Mouse (Mus musculus) limb, embryonic 10.5 days (tissue): ENCODE measurements around the gene Fgfr2. TPM values are rescaled to one million over a fixed set of nuclear protein-coding genes. Genes with fewer than 3 reads are reported as not detected.

ENCODE experiments used
- DNase-seq: peaks from one replicate; pipeline ENCODE4 v3.0.0-alpha.2; 2017; ENCODE audit warnings: low spot score
- H3K27ac ChIP-seq: fragments of 300-500 bp; sonication (generic); 2 replicates; pipeline ENCODE4 v1.5.1; 2016; ENCODE audit warnings: mild to moderate bottlenecking
- H3K27me3 ChIP-seq: fragments of 300-500 bp; sonication (generic); 2 replicates; pipeline ENCODE4 v1.6.1; 2016; ENCODE audit warnings: low read depth, mild to moderate bottlenecking; ENCODE audit not compliant: poor library complexity, severe bottlenecking
- H3K36me3 ChIP-seq: fragments of 300-500 bp; sonication (generic); 2 replicates; pipeline ENCODE4 v1.6.1; 2016; ENCODE audit warnings: mild to moderate bottlenecking, moderate library complexity
- H3K4me1 ChIP-seq: fragments of 300-500 bp; sonication (generic); 2 replicates; pipeline ENCODE4 v1.6.1; 2016
- H3K4me3 ChIP-seq: fragments of 300-500 bp; sonication (generic); 2 replicates; pipeline ENCODE4 v1.5.1; 2016; ENCODE audit warnings: mild to moderate bottlenecking, moderate library complexity
- H3K9me3 ChIP-seq: fragments of 300-500 bp; sonication (generic); replicated peaks from 2 replicates; pipeline ENCODE4 v1.6.1; 2016; ENCODE audit warnings: mild to moderate bottlenecking
- WGBS: fragments of 180-500 bp; shearing (Covaris S2); methylation state at CpG from one replicate; pipeline ENCODE4 v1.1.7; 2016; 5-methylcytosine and 5-hydroxymethylcytosine counted together
- polyA plus RNA-seq: library from polyadenylated mRNA; unstranded; fragments of >200 nt; fragmentation: Nextera tagmentation; extraction: Ambion mirVana; gene quantifications from 2 replicates; pipeline ENCODE4 v1.2.1, GENCODE M21; 2016

The Fgfr2 gene
- polyA plus RNA-seq, 1 experiment from 2014 or later: 64.4 TPM

DNA sequence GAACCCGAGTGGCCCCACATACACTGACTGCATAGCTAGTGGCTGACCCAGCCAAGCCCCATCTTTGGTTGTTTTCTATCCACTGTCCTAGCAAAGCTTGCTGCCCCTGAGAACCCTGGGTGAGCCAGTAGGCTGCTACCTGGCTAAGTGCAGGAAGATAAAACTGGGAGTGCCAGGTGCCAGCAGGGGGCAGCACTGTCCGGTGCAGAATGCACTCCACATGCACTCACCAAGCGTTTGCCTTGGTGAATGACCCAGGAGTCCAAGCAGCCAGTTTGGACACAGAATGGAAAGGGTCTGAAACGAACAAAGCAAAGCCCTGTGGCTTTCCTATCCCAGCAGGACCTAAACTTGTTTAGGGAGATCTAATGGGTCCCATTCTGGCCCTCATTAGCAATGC is 1940.5 kb downstream of the Fgfr2 start:
- 40% methylated on average over 4 of the region's 4 CpGs for WGBS
- Histone ChIP-seq H3K9me3 (no peaks in the 10 kb centered on the region), H3K27ac (no peak overlapping the region), H3K27me3 (no peaks in the 10 kb centered on the region), H3K4me3 (no peak overlapping the region), H3K36me3 (no peaks in the 10 kb centered on the region), H3K4me1 (no peaks in the 10 kb centered on the region)
- peak; percentile 62 for DNase-seq

DNA sequence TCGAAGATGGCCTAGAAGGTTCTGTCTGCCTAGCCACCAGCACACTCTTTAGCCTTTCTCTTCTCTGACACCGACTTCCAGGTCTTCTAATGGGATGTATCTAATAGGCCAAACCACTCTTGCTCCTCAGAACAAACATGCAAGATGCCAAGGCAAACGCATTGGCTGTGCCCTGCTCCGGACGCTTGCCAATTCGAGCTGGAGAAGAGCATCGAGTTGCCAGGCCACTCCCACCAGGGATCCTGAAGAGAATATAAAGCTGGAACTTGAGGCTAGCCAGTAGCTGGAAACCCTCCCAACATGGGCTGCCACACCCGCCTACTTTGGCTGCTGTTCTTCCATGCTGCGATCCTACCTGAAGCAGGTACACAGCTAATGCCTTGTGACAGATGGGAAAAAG is 1949.0 kb downstream of the Fgfr2 start, which contains the start of gene 5430419D17Rik:
5430419D17Rik (plus strand) TSS at position 282 of the 400 bp plus-strand sequence.
- no peak for DNase-seq
- H3K4me3 ChIP-seq: no peak within 1 kb of the TSS
- H3K27ac ChIP-seq: no peak within 1 kb of the TSS
- H3K36me3 ChIP-seq: no peaks in the 10 kb centered on the region
- 92% methylated on average over 9 of the region's 9 CpGs for WGBS
- H3K9me3 ChIP-seq: no peaks in the 10 kb centered on the region
- H3K27me3 ChIP-seq: no peaks in the 10 kb centered on the region
- peaks cover 8% of the 10 kb centered on the region for H3K4me1 ChIP-seq

DNA sequence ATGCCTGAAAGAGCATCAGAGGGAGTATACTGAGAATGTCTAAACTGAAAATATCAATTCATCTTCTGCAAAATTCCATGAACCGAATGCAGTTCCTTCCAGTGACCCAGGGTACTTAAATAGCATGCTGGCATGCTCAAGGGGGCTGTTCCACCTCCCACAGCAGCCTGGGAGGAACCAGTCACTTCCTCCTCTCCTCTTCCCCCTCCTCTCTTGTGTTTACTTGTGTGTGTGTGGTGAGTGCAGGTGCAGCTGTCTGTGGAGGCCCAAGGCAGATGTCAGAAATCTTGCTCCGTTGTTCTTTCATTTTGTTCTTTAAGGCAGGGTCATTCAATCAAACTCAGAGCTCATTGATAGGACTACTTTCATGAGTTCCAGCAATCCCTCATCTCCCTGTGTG is 1954.1 kb downstream of the Fgfr2 start:
- no peaks in the 10 kb centered on the region for H3K36me3 ChIP-seq
- no peak for DNase-seq
- no peak overlapping the region for H3K4me3 ChIP-seq
- no peaks in the 10 kb centered on the region for H3K4me1 ChIP-seq
- 72% methylated on average over 2 of the region's 2 CpGs for WGBS
- no peaks in the 10 kb centered on the region for H3K27me3 ChIP-seq
- H3K27ac ChIP-seq: no peak overlapping the region
- no peaks in the 10 kb centered on the region for H3K9me3 ChIP-seq

DNA sequence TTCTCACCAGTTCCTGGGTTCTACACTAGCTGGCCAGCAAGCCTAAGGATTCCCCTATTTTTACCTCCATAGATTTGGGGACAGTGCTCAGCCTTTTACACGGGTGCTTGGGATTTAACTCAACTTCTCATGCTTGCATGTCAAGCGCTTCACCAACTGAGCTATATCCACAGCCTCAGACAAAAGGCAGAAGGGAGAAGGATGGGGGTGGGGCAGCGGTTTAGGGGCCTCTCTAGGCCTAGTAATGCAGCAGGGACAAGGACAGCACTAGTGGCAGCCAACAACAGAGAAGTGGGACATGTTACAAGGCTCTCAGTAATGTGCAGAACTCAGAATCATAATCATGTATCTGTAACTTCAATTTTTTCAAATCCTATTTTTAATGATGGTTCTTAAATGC is 1955.4 kb downstream of the Fgfr2 start:
- Histone ChIP-seq H3K4me1 (no peaks in the 10 kb centered on the region), H3K27me3 (no peaks in the 10 kb centered on the region), H3K36me3 (no peaks in the 10 kb centered on the region), H3K4me3 (no peak overlapping the region), H3K27ac (no peak overlapping the region), H3K9me3 (no peaks in the 10 kb centered on the region)
- DNase-seq: no peak
- WGBS: 75% methylated on average over 3 of the region's 3 CpGs

DNA sequence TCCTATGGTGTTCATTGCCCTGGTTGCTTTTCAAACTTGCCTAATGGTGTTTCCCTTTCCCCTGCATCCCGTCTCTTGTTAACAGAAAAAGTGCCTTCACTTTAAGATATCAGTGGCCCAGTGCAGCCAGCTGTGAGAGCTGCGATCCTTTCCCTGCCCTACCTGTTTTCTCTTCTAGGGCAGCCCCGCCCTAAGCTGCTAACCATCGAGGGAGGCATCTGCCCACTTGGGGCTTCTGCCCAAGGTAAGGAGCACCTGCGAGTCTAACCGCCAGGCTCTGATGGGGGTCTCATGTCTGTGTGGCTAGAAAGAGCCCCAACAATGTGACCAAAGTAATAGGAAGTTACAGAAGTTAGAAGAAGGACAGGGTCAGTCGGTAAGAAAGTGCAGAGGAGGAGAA is 1960.9 kb downstream of the Fgfr2 start:
- no peak for DNase-seq
- WGBS: 76% methylated on average over 7 of the region's 7 CpGs
- no peak overlapping the region for H3K27ac ChIP-seq
- H3K36me3 ChIP-seq: no peaks in the 10 kb centered on the region
- no peaks in the 10 kb centered on the region for H3K4me1 ChIP-seq
- no peaks in the 10 kb centered on the region for H3K9me3 ChIP-seq
- no peaks in the 10 kb centered on the region for H3K27me3 ChIP-seq
- H3K4me3 ChIP-seq: no peak overlapping the region

DNA sequence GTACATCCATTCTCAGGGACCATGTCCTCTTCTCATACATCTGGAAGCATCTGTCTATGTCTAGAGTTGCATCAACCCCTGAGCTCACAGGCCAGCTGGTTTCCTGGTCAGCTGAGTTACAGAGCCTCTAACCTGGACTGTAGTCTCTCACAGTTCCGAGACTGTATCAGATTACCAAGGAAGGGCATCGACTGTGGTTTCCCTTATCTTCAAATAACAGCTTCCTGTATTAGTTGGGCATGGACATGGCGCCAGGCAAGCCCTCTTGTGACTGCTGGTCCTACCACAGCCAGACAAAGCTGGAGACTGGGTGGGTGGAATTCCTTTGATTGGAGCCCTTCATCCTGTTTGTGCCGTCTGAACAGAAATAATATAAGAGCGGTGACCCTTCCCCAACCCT is 1970.1 kb downstream of the Fgfr2 start:
- DNase-seq: no peak
- Histone ChIP-seq H3K9me3 (no peaks in the 10 kb centered on the region), H3K4me1 (no peaks in the 10 kb centered on the region), H3K36me3 (no peaks in the 10 kb centered on the region), H3K27ac (no peak overlapping the region), H3K4me3 (no peak overlapping the region), H3K27me3 (no peaks in the 10 kb centered on the region)
- WGBS: 82% methylated on average over 5 of the region's 5 CpGs

DNA sequence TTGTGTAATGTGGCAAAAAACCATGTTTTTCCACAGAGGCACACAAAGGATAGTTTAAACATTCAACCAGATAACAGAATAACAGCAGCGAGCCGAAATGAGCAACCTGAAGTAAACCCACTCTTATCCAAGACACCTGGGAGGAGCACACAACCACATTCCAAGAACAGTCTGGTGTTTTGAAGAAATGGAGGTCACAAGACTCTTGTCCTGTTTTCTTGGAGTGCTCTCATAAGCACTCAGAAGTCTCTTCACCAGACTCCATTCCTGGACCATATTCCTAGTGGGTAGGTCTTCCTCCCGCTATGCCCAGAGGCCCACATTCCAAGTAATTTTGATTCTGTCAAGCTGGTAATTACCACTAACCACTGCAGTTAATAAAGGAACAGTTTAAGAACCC is 1973.0 kb downstream of the Fgfr2 start:
- WGBS: 92% methylated on average over 3 of the region's 3 CpGs
- Histone ChIP-seq H3K4me3 (no peak overlapping the region), H3K36me3 (no peaks in the 10 kb centered on the region)

DNA sequence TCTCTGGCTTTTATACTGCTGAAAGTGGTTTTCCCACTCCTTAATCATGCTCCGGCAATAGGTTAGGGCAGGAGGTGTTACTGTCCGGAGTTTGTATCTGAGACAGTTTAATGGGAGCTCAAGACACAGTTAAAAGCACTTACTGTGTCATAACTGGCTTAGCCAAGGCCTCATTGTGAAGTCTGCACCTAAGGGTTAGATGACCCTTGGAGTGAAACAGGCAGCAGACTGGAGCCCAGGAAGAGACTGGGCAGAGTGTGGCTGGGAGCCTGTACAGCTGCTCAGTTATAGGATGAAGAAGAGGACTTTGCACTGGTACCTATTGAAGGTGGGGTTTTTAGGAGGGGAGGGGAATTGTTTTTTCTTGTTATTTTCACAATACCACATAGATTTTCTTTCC is 1976.9 kb downstream of the Fgfr2 start, which contains the start of gene 4933402N03Rik:
4933402N03Rik (minus strand) TSS at position 101 of the 400 bp plus-strand sequence.
- H3K27me3 ChIP-seq: no peaks in the 10 kb centered on the region
- H3K4me3 ChIP-seq: no peak within 1 kb of the TSS
- no peaks in the 10 kb centered on the region for H3K36me3 ChIP-seq
- no peak within 1 kb of the TSS for H3K27ac ChIP-seq
- WGBS: 84% methylated on average over 2 of the region's 2 CpGs
- H3K9me3 ChIP-seq: no peaks in the 10 kb centered on the region
- H3K4me1 ChIP-seq: no peaks in the 10 kb centered on the region
- DNase-seq: no peak

More for the DNA sequence above, 1973.0 kb downstream of the Fgfr2 start:
- no peak for DNase-seq
- Histone ChIP-seq H3K27ac (no peak overlapping the region), H3K9me3 (no peaks in the 10 kb centered on the region), H3K4me1 (no peaks in the 10 kb centered on the region), H3K27me3 (no peaks in the 10 kb centered on the region)

DNA sequence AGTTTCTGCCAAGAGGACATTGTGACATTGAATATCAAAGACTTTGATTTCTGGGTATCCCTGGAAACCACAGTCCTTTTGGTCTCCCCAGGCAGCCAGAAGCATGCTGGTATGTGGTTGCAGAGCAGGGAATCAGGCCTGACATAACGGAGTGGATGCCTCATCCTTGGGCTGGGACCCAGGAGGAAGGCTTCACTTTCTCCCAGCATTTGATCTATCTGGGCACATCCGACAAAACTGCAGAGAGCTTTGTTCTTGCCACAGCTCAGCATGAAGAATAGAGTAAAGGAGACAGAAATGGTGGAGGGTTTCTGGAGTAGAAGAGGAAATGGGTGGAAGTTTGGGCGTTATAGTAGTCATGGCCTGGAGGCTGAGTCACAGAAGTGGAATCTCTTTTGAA is 1990.0 kb downstream of the Fgfr2 start:
- 78% methylated on average over 3 of the region's 3 CpGs for WGBS
- peaks cover 7% of the 10 kb centered on the region; the same call in 1 of the 2 replicates for H3K4me1 ChIP-seq
- DNase-seq: no peak
- H3K27me3 ChIP-seq: no peaks in the 10 kb centered on the region
- H3K4me3 ChIP-seq: no peak overlapping the region
- H3K36me3 ChIP-seq: no peaks in the 10 kb centered on the region
- no peaks in the 10 kb centered on the region for H3K9me3 ChIP-seq
- no peak overlapping the region for H3K27ac ChIP-seq

DNA sequence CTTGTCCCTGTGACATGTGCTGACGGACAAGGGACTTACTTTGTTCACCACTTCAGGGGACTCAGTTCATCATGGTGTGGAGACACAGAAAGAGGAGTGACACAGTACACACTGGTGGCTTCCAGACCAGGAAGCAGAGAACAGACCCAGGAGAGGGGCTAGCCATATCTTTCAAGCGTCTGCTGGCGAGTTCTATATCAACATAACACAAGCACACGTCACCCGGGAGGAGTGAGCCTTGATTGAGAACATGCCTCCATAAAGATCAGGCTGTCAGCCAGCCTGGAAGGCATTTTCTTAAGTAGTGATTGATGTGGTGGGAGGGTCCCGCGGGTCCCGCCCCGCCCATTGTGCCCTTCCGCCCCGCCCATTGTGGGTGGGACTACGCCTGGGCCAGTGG is 1993.1 kb downstream of the Fgfr2 start:
- Histone ChIP-seq H3K9me3 (no peaks in the 10 kb centered on the region), H3K4me1 (peaks cover 7% of the 10 kb centered on the region; the same call in 1 of the 2 replicates), H3K36me3 (no peaks in the 10 kb centered on the region), H3K27me3 (no peaks in the 10 kb centered on the region), H3K4me3 (no peak overlapping the region), H3K27ac (no peak overlapping the region)
- no peak for DNase-seq
- WGBS: 65% methylated on average over 12 of the region's 12 CpGs

DNA sequence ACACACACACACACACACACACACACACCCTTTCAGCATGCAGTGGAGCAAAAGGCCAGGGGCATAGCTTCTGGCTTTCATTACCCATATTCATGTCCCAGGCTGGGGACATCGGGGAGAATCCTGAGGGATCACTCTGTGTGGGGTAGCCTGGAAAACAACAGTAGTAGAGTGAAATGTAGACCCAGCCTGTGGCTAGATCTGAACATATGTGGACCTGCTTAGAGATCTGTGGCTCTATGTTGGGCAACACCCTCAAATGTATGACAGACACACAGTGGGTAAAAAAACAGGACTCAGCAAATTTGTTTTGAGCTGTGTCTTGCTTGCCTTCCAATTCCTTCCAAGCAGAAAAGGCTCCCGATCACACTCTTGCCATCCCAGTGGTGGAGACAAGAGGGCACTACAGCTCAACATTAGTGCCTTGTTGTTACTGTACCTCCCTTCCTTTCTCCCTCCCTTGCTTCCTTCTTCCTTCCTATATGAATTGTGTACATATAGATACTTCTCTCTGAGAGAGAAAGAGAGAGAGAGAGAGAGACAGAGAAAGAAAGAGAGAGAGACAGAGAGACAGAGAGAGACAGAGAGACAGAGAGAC is 2000.8 kb downstream of the Fgfr2 start:
- DNase-seq: no peak
- Histone ChIP-seq H3K4me3 (no peak overlapping the region), H3K27me3 (no peaks in the 10 kb centered on the region), H3K27ac (no peak overlapping the region), H3K4me1 (peaks cover 8% of the 10 kb centered on the region; the same call in 1 of the 2 replicates), H3K9me3 (no peaks in the 10 kb centered on the region), H3K36me3 (no peaks in the 10 kb centered on the region)
- 92% methylated on average over 2 of the region's 2 CpGs for WGBS

DNA sequence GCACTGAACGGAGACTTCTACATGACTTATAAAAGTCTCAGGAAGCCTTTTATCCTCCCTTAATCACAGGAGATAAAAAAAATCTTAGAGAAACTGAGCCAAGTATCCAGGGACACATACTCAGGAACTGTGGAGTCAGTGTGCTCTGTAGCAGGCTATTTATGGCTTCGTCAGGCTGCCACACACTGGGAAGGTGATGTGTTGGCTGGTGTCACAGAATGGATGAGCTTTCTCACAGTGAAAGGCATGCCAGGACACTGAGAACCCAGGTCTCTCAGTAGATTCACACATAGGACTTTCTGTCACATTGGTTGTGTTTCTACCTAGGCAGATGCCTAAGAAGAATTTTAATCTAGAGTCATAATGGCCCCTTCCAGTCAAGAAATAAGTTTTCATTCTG is 2008.7 kb downstream of the Fgfr2 start:
- Histone ChIP-seq H3K9me3 (no peaks in the 10 kb centered on the region), H3K27ac (no peak overlapping the region), H3K27me3 (no peaks in the 10 kb centered on the region), H3K4me1 (0 out of 2 replicates have a peak, but pooled peaks cover 2% of the 10 kb centered on the region), H3K4me3 (no peak overlapping the region), H3K36me3 (no peaks in the 10 kb centered on the region)
- DNase-seq: no peak
- 88% methylated on average over 2 of the region's 2 CpGs for WGBS

DNA sequence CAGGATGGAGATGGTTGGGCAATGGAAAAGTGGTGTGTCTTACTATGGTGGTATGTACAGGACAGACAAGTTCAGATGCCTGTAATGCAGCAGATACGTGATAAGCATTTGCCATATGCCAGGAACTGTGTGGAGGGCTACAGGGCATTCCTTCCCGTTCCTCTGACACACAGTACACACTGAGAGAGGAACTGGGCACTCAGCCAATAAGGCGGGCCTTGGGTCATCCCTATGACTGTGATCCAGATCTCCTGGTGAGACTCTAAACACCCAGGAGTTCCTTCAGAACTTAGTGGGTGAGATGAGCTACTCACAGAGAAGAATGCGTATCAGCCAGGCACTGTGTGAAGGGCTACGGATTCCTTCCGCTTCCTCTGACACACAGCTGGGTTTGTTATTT is 2009.5 kb downstream of the Fgfr2 start:
- Histone ChIP-seq H3K4me1 (no peaks in the 10 kb centered on the region), H3K36me3 (no peaks in the 10 kb centered on the region), H3K27ac (no peak overlapping the region), H3K9me3 (no peaks in the 10 kb centered on the region), H3K27me3 (no peaks in the 10 kb centered on the region), H3K4me3 (no peak overlapping the region)
- no peak for DNase-seq
- 91% methylated on average over 6 of the region's 6 CpGs for WGBS

DNA sequence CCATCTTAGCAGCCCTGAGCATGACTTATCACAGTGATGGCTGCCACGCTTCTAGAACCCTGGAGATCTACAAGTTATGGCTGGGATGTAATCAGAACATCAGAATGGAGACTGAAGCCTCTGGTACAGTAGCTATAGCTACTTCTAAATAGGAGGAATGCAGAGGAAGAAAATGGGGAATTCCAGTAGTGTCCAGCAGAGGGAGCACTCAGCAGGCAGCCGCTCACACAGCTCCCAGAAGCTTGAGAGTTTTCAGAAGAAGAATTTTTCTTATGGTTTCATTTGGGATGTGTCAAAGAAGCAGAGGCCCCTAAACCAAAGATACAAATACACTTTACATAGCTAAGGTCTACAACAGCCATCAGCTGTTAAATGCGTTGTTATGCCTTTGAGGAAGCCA is 2010.7 kb downstream of the Fgfr2 start:
- DNase-seq: peak; percentile 67

More for the DNA sequence above, 2010.7 kb downstream of the Fgfr2 start:
- no peaks in the 10 kb centered on the region for H3K27me3 ChIP-seq
- no peaks in the 10 kb centered on the region for H3K4me1 ChIP-seq
- H3K36me3 ChIP-seq: no peaks in the 10 kb centered on the region
- H3K27ac ChIP-seq: no peak overlapping the region
- no peak overlapping the region for H3K4me3 ChIP-seq
- no peaks in the 10 kb centered on the region for H3K9me3 ChIP-seq
- WGBS: 28% methylated on average over 3 of the region's 3 CpGs
